Mouse (Mus musculus) adrenal gland, postnatal 10 days (tissue): ENCODE measurements around the gene Gpr15. TPM values are rescaled to one million over a fixed set of nuclear protein-coding genes. Genes with fewer than 3 reads are reported as not detected.

Experiments
- DNase-seq: peaks from one replicate; pipeline ENCODE4 v3.0.0; 2021; ENCODE audit warnings: mixed read lengths
- long read RNA-seq, 2 experiments: library from polyadenylated mRNA; stranded (forward); transcript quantifications; one replicate each; pipeline ENCODE4 v2.0.0; 2021
- total RNA-seq, 2 experiments: library from RNA; stranded (reverse); gene quantifications; 2 replicates each; pipeline ENCODE4 v1.2.3; 2021

Gpr15 gene
- total RNA-seq = not detected
- long read RNA-seq, experiment 1 = 0 reads
- long read RNA-seq, experiment 2 = 0 reads

DNA sequence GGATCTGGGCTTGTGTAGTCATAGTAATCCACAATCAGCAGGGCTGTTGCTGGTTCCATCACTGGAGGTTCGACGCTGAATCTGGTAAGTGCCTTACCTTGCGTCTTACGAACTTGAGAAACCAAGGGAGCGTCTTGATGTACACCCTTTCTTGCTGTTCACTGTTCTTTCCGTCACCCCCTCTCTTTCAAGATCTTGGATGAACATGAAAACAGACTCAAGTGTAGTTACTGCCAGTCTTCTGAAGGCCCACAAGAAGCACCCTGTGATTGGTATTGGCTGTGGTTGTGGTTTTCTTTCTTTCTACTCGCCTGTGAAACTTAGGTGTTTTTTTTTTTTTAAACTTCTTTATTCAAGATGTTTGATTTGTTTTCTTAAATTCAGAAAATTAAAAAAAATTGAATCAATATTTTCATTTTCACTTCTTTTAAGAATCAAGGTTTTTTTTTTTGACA is at the start of gene Gpr15:
Gpr15 (minus strand) TSS at position 405 of the 455 bp plus-strand sequence.
- DNase-seq = no peak

GRCm38 (mm10) chr16:58763076-58763475 is 44.2 kb upstream of the Gpr15 start, which contains the start of gene Olfr172:
Gene Olfr172, minus strand, starts transcription at chr16:58763176.
- no peak for DNase-seq

DNA sequence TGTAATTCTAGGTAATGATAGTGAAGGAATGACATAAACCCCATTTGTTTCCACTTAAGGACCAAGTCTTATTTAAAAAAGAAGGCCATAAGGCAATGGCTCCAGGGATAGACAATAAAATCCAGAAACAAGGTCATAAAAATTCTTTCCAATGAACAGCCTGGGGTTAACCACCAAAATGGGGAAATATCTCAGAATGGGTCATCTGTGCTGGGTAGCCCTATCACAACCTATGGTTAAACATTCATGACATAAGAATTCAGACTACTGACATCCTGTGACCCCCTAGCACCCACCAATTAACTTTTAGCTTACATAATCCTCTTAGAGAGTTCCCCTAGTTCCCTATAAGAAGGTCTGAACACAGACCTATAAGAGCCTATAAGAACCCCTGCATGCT is 37.3 kb upstream of the Gpr15 start:
- no peak for DNase-seq

DNA sequence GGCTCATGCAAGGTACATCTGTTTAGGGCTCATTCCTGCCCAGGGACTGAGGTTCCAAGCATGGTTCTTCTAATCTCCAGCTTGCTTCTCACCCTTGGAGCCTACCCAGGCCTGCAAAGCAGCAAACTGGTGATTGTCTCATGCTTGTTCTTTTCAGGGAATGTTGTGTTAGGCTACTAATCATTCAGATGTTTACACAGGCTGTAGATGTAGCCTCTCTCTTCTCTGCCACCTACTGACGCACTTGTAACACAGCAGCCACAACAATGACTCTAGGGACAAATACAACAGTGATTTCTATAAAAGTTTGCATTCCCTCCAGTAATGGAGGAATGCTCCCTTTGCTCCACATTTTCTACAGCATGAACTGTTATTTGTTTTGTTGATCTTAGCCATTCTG is 32.4 kb upstream of the Gpr15 start:
- DNase-seq = no peak

DNA sequence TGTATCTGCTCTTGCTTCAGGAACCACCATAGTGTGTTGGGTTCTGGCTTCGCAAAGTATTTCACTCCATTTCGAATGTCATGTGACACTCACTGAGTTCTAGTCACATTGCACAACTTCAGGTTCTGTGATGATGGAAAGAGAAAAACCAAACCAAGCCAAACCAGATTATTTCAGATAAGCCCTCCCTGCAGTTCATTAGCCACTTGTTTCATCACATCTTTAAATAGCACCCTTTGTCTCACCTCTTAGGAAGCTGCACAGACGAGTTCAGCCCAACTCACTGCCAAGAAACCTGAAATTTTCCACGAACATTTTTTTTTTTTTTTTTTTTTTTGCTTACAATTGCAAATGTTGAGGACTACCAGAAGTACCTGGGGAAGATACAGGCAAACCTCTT is 27.8 kb upstream of the Gpr15 start:
- DNase-seq = no peak

DNA sequence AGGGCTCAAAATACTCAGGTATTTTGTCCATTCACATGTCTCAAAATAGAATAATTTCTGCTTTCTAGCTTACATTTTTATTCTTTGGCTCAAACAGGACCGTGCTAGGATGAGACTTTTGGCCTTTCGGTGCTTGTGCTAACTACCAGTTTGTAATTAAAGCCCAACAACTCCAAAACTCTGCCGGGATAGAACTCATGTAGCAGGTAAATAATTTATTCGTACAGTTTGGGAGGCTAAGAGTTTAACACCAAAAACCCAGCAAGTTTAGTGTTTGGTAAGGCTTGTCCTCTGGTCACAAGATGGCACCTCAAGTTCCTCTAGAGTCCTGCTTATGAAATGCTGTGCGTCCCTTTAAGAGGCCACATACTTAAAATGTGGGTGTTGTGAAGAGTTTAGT is 21.9 kb upstream of the Gpr15 start:
- no peak for DNase-seq

DNA sequence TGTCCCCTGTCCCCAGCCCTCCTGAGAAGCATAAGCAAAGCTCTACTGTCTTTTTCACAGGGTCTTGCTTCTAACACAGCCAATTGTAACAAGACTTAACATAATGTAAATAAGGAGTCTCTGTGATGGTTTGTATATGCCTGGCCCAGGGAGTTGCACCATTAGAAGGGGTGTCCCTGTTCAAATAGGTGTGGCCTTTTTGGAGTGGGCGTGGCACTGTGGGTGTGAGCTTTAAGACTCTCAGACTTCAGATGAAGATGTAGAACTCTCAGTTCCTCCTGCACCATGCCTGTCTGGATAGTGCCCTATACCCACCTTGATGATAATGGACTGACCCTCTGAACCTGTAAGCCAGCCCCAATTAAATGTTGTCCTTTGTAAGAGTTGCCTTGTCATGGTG is 19.9 kb upstream of the Gpr15 start:
- DNase-seq = no peak

DNA sequence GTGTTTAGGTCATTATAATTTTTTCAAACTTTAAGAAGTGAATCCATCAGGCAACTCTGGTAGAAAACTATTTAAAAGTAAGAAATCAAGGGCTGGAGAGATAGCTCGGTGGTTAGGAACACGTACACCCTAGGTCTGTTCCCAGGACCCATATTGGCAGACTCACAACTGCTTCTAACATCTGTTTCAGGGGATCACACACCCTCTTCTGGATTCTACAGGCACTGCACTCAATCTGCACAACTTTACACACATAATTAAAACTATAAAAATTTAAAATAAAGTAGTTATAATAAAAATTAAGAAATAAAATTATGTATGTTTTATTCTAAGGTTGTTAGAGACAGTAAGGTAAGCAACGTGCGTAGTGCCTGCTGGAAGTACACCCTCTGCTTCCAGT is 19.3 kb upstream of the Gpr15 start:
- DNase-seq = no peak

- DNase-seq = no peak
These were observed 9.4 kb upstream of the Gpr15 start for GRCm38 (mm10) chr16:58728176-58728671.

GRCm38 (mm10) chr16:58727477-58728131 is 8.7 kb upstream of the Gpr15 start, which contains the start of gene Cldnd1:
Gene Cldnd1, plus strand, starts transcription at chr16:58727910.
- DNase-seq = peak; percentile 96

- DNase-seq = no peak
These were observed 8.0 kb upstream of the Gpr15 start for GRCm38 (mm10) chr16:58726680-58727476.

GRCm38 (mm10) chr16:58722292-58722691 is 3.4 kb upstream of the Gpr15 start:
- no peak for DNase-seq

- no peak for DNase-seq
These were observed 3.9 kb downstream of the Gpr15 start for GRCm38 (mm10) chr16:58715018-58715417.

- no peak for DNase-seq
These were observed 5.7 kb downstream of the Gpr15 start for GRCm38 (mm10) chr16:58713128-58713527.

DNA sequence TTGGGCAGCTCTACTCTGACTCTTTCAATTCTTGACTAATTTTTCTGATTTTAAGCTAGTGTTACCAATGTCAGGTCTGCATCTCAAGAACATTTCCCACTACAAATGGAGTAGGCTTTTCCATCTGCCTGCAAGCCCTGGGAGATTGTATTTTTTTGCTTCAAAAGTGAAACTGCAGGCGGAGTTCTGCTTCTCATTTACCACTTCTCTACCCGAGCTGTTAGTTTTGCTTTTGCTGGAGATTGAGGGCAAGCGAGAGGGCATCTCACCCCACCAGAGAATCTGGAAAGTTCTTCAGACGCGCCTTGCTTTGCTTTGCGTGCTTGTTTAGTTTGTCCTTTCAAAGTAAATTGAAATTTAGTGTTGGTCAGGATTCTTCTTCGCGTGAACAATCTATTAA is 6.6 kb downstream of the Gpr15 start:
- DNase-seq = no peak

DNA sequence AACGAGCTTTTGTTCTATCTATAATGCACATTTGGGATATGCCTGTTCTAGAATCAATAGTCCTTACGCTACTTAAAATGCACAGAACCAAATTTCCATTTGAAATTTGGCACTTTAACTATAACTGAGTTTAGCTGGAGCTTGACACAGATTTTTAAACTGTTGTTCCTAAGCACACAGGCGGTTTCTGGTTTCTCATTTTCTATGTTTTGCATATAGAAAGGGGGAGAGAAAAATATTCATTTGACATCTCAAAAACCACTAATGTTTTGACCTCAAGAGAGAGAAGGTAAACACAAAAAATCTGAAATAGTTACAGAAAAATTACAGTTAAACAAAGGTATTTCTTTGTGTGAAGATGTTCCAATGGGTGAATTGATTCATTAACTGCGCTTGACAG is 9.3 kb downstream of the Gpr15 start:
- DNase-seq = no peak

GRCm38 (mm10) chr16:58708601-58709475 is 10.0 kb downstream of the Gpr15 start:
- DNase-seq = no peak

DNA sequence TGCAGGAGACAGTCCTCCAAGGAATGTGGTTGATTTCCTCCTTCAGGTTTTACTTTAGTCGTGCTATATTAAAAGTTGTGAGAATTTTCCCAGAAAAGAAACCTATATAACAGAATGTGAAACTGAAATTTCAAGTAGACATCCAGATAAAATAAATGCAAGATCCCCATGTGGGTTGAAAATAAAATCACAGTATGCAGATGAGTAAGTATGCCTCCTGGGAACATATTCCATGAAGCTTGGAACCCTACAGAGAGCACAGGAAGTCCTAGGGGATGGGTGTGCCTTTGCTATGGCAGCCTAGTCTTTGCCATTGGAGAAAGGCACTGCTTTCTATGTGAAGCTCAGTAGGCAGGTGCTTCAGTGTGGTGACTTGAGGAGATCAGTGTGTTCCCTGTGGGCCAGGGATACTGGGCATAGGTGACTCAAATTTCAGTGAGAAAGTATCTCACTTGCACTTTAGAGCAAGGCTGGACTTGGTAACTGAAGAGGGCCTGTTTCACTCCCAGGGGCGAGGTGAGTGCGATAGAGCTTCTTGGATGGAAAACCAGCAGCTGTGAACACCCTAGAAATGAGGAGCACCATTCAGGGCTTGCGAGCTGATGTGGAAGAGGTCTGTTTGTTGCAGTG is 11.5 kb downstream of the Gpr15 start:
- DNase-seq = no peak

GRCm38 (mm10) chr16:58704999-58705398 is 13.9 kb downstream of the Gpr15 start:
- DNase-seq = no peak

GRCm38 (mm10) chr16:58703382-58704124 is 15.3 kb downstream of the Gpr15 start:
- DNase-seq = no peak

- no peak for DNase-seq
These were observed 16.4 kb downstream of the Gpr15 start for GRCm38 (mm10) chr16:58702329-58702932.
